Mouse (Mus musculus) brain, embryonic 14.5 days (tissue): Measurements from ENCODE around the gene En1.

Source experiments
- CTCF ChIP-seq: fragments of 200-500 bp; IDR thresholded peaks from 2 replicates; pipeline ENCODE4 v1.5.1; 2012; ENCODE audit warnings: inconsistent platforms, mild to moderate bottlenecking, moderate library complexity, borderline replicate concordance; ENCODE audit not compliant: insufficient read depth, insufficient read length; ENCODE audit errors: extremely low read depth
- POLR2A ChIP-seq: fragments of 200-500 bp; IDR thresholded peaks from 2 replicates; pipeline ENCODE4 v1.6.1; 2012; ENCODE audit warnings: mild to moderate bottlenecking, inconsistent platforms, borderline replicate concordance; ENCODE audit not compliant: poor library complexity, insufficient read depth, insufficient read length, severe bottlenecking; ENCODE audit errors: extremely low read depth

DNA sequence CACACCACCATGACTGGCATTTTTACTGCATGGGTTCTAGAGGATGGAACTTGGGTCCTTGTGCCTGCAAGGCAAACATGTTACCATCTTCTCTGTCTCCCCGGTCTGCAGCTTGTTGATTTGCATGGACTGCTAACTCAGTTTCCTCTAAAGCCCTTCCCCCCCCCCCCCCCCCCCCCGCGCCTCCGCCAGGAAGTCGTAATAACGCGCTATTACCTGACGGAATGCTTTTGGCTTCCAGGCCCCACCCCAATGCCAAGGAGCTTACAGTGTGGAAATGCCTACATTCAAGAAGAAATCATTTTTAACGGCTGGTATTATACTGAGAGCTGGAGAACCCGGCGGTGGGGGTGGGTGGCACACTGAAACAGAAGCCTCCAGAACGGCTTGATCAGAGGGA lies 14.8 kb upstream of the En1 start:
- no peak for TF ChIP-seq CTCF
- no peak for TF ChIP-seq POLR2A
